Mouse (Mus musculus) adrenal gland, postnatal 36 days (tissue): ENCODE measurements at regions not wholly inside any gene's neighbourhood (a gene's known extent, or its start where the extent isn't known, plus 50 kb on each side); places are given as distances from the start of the nearest gene placed in this dataset.

Experiments used
- DNase-seq, 2 experiments: peaks; one replicate each; pipeline ENCODE4 v3.0.0; 2021; ENCODE audit warnings: mixed read lengths in 1 of 2

- no peak for DNase-seq
Observed at GRCm38 (mm10) chr11:7348601-7349000, 134.9 kb upstream of the Igfbp3 start.

- DNase-seq, result no peak
Observed at GRCm38 (mm10) chr11:7337826-7338225, 124.1 kb upstream of the Igfbp3 start.

- DNase-seq, result no peak
Observed at GRCm38 (mm10) chr11:7317409-7317970, 103.8 kb upstream of the Igfbp3 start.

- DNase-seq, result no peak
Observed at GRCm38 (mm10) chr11:7296252-7296651, 82.5 kb upstream of the Igfbp3 start.

- DNase-seq, result no peak
Observed at GRCm38 (mm10) chr11:7289242-7289938, 75.7 kb upstream of the Igfbp3 start.

GRCm38 (mm10) chr11:7284836-7285490 is 71.2 kb upstream of the Igfbp3 start:
- no peak for DNase-seq

- no peak for DNase-seq
Observed at GRCm38 (mm10) chr11:7282981-7283380, 69.3 kb upstream of the Igfbp3 start.

GRCm38 (mm10) chr11:7282188-7282587 is 68.5 kb upstream of the Igfbp3 start:
- DNase-seq, result no peak

- DNase-seq, result no peak
Observed at GRCm38 (mm10) chr11:7281656-7282055, 67.9 kb upstream of the Igfbp3 start.

GRCm38 (mm10) chr11:7279891-7280290 is 66.2 kb upstream of the Igfbp3 start:
- peak in 1 of 2 experiments; percentile 31 for DNase-seq

- no peak for DNase-seq
Observed at GRCm38 (mm10) chr11:7272543-7272942, 58.8 kb upstream of the Igfbp3 start.

GRCm38 (mm10) chr11:7270916-7271315 is 57.2 kb upstream of the Igfbp3 start:
- no peak for DNase-seq

- DNase-seq, result no peak
Observed at GRCm38 (mm10) chr11:7263971-7264370, 50.2 kb upstream of the Igfbp3 start.
